Mouse (Mus musculus): ENCODE results near the gene Sin3b. TPM values are rescaled to one million over a fixed set of nuclear protein-coding genes. Genes with fewer than 3 reads are reported as not detected.
"Not testable (repeated sequence)": the region's sequence is repeated elsewhere in the genome, so short reads cannot be mapped to it uniquely, and the experiment has no call there.

Gene Sin3b
- polyA plus RNA-seq, 2 experiments = 162 to 211 TPM

- H3K4me2 ChIP-seq (replicated peaks; ENCODE audit: low read depth, low read length, severe bottlenecking) = no peak overlapping the region
- TF ChIP-seq POLR2A (IDR thresholded peaks at IDR 0.05; ENCODE audit: borderline replicate concordance, extremely low read depth, insufficient read depth, insufficient read length) = no peak
Observed at GRCm38 (mm10) chr8:72680133-72680532, 43.0 kb upstream of the Sin3b start.

GRCm38 (mm10) chr8:72682051-72682687, 40.9 kb upstream of the Sin3b start:
- no peak overlapping the region for H3K9ac ChIP-seq (ENCODE audit: low read depth, low read length, severe bottlenecking)
- no peak overlapping the region for H3K4me2 ChIP-seq (replicated peaks; ENCODE audit: low read depth, low read length, severe bottlenecking)
- WGBS = 67% methylated on average over 4 of the region's 4 CpGs
- TF ChIP-seq POLR2A (IDR thresholded peaks at IDR 0.05; ENCODE audit: borderline replicate concordance, extremely low read depth, insufficient read depth, insufficient read length) = no peak
- H3K9me3 ChIP-seq (ENCODE audit: control insufficient read depth, low read length) = no peaks in the 10 kb centered on the region
- no peak overlapping the region for H3K4me3 ChIP-seq (replicated peaks; ENCODE audit: low read length)
- no peak for DNase-seq (ENCODE audit: low spot score)
- no peak for ATAC-seq (ENCODE audit: low FRiP score, low read depth)
- no peak overlapping the region for H3K27ac ChIP-seq (replicated peaks; ENCODE audit: low read depth, low read length)
- H3K4me1 ChIP-seq (ENCODE audit: control insufficient read depth, insufficient read depth, low read length) = 0 out of 2 replicates have a peak, but pooled peaks cover 3% of the 10 kb centered on the region
- no peaks in the 10 kb centered on the region for H3K27me3 ChIP-seq (ENCODE audit: control insufficient read depth, insufficient read depth, low read length)
- no peaks in the 10 kb centered on the region for H3K36me3 ChIP-seq (ENCODE audit: control insufficient read depth, insufficient read depth, low read length)

More at GRCm38 (mm10) chr8:72680133-72680532, 43.0 kb upstream of the Sin3b start:
- H3K9me3 ChIP-seq (ENCODE audit: control insufficient read depth, low read length) = no peaks in the 10 kb centered on the region
- no peak overlapping the region for H3K27ac ChIP-seq (replicated peaks; ENCODE audit: low read depth, low read length)
- no peak overlapping the region for H3K4me3 ChIP-seq (replicated peaks; ENCODE audit: low read length)
- WGBS = 7% methylated on average over 3 of the region's 3 CpGs
- ATAC-seq (ENCODE audit: low FRiP score, low read depth) (peak; percentile 37; the same call in 1 of the 2 replicates), DNase-seq (ENCODE audit: low spot score) (peak; percentile 66)
- no peaks in the 10 kb centered on the region for H3K36me3 ChIP-seq (ENCODE audit: control insufficient read depth, insufficient read depth, low read length)
- H3K27me3 ChIP-seq (ENCODE audit: control insufficient read depth, insufficient read depth, low read length) = no peaks in the 10 kb centered on the region
- no peak overlapping the region for H3K9ac ChIP-seq (ENCODE audit: low read depth, low read length, severe bottlenecking)
- H3K4me1 ChIP-seq (ENCODE audit: control insufficient read depth, insufficient read depth, low read length) = 0 out of 2 replicates have a peak, but pooled peaks cover 3% of the 10 kb centered on the region

- Histone ChIP-seq H3K4me3 (replicated peaks; ENCODE audit: low read length) (no peak overlapping the region), H3K27ac (replicated peaks; ENCODE audit: low read depth, low read length) (no peak overlapping the region), H3K9ac (ENCODE audit: low read depth, low read length, severe bottlenecking) (no peak overlapping the region), H3K9me3 (ENCODE audit: control insufficient read depth, low read length) (no peaks in the 10 kb centered on the region), H3K27me3 (ENCODE audit: control insufficient read depth, insufficient read depth, low read length) (no peaks in the 10 kb centered on the region), H3K36me3 (ENCODE audit: control insufficient read depth, insufficient read depth, low read length) (no peaks in the 10 kb centered on the region), H3K4me1 (ENCODE audit: control insufficient read depth, insufficient read depth, low read length) (0 out of 2 replicates have a peak, but pooled peaks cover 3% of the 10 kb centered on the region), H3K4me2 (replicated peaks; ENCODE audit: low read depth, low read length, severe bottlenecking) (no peak overlapping the region)
- ATAC-seq (ENCODE audit: low FRiP score, low read depth) (no peak), DNase-seq (ENCODE audit: low spot score) (no peak)
- WGBS = 35% methylated on average over 2 of the region's 2 CpGs
- TF ChIP-seq POLR2A (IDR thresholded peaks at IDR 0.05; ENCODE audit: borderline replicate concordance, extremely low read depth, insufficient read depth, insufficient read length) = no peak
Observed at GRCm38 (mm10) chr8:72683010-72683521, 40.0 kb upstream of the Sin3b start.

DNA sequence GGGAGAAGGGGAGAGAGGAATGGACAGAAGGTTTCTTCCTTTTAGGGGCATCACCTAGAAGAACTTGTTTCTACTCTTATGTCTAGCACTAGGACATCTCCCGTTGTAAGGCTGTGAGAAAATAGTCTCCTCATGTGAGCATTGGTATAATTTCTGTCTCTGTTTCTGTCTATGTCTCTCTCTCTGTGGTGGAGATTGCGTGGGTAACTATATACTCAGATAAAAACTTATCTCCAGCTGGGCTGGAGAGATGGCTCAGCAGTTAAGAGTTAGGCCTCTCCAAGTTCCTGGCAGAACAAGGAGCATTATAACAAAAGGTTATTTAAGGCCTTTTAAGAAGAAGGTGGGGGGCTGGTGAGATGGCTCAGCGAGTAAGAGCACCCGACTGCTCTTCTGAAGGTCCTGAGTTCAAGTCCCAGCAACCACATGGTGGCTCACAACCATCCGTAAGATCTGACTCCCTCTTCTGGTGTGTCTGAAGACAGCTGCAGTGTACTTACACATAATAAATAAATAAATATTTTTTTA, 39.4 kb upstream of the Sin3b start:
- not testable (repeated sequence) for H3K27ac ChIP-seq (replicated peaks; ENCODE audit: low read depth, low read length); ATAC-seq (ENCODE audit: low FRiP score, low read depth)

DNA sequence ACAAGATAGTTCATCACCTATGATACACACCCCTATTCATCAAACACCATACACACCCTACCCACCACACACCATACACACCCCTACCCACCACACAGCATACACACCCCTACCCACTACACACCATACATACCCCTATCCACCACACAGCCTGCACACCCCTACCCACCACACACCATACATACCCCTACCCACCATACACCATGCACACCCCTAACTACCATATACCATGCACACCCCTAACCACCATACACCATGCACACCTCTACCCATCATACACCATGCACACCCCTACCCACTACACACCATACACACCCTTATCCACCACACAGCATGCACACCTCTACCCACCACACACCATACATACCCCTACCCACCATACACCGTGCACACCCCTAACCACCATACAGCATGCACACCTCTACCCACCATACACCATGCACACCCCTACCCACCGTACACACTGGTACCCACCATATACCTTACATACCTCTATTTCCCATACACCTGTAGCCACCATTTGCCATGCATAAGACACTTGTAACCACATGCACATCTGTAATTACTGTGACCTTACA, 24.6 kb upstream of the Sin3b start:
- Histone ChIP-seq H3K27me3 (ENCODE audit: control insufficient read depth, insufficient read depth, low read length) (no peaks in the 10 kb centered on the region), H3K27ac (replicated peaks; ENCODE audit: low read depth, low read length) (no peak overlapping the region), H3K4me3 (replicated peaks; ENCODE audit: low read length) (no peak overlapping the region), H3K9me3 (ENCODE audit: control insufficient read depth, low read length) (no peaks in the 10 kb centered on the region), H3K36me3 (ENCODE audit: control insufficient read depth, insufficient read depth, low read length) (no peaks in the 10 kb centered on the region), H3K9ac (ENCODE audit: low read depth, low read length, severe bottlenecking) (no peak overlapping the region), H3K4me2 (replicated peaks; ENCODE audit: low read depth, low read length, severe bottlenecking) (no peak overlapping the region), H3K4me1 (ENCODE audit: control insufficient read depth, insufficient read depth, low read length) (no peaks in the 10 kb centered on the region)
- no peak for ATAC-seq (ENCODE audit: low FRiP score, low read depth)
- 97% methylated on average over 2 of the region's 2 CpGs for WGBS
- no peak for TF ChIP-seq POLR2A (IDR thresholded peaks at IDR 0.05; ENCODE audit: borderline replicate concordance, extremely low read depth, insufficient read depth, insufficient read length)
- no peak for DNase-seq (ENCODE audit: low spot score)

More for the DNA sequence above, 39.4 kb upstream of the Sin3b start:
- not testable (repeated sequence) for H3K9ac ChIP-seq (ENCODE audit: low read depth, low read length, severe bottlenecking); H3K4me2 ChIP-seq (replicated peaks; ENCODE audit: low read depth, low read length, severe bottlenecking); H3K36me3 ChIP-seq (ENCODE audit: control insufficient read depth, insufficient read depth, low read length); H3K27me3 ChIP-seq (ENCODE audit: control insufficient read depth, insufficient read depth, low read length); H3K4me3 ChIP-seq (replicated peaks; ENCODE audit: low read length); H3K4me1 ChIP-seq (ENCODE audit: control insufficient read depth, insufficient read depth, low read length); DNase-seq (ENCODE audit: low spot score); H3K9me3 ChIP-seq (ENCODE audit: control insufficient read depth, low read length)
- 93% methylated on average over 5 of the region's 5 CpGs for WGBS

Data from limb, embryonic 14.5 days (tissue).